Mouse (Mus musculus): Measurements from ENCODE around the gene Usp54.

Usp54 gene

GRCm38 (mm10) chr14:20499982-20500381 is 140.9 kb downstream of the Usp54 start:
- no peak for DNase-seq (ENCODE audit: low spot score)
